Mouse (Mus musculus) kidney, postnatal 0 days (tissue): ENCODE results near the gene Pacrg. TPM values are rescaled to one million over a fixed set of nuclear protein-coding genes. Genes with fewer than 3 reads are reported as not detected.

Experiments used
- ATAC-seq: fragments of 200-750 bp; cut with Nextera tagmentation; replicated peaks from 2 replicates; pipeline ENCODE4 v1.8.0; 2017; ENCODE audit warnings: low read depth, moderate number of reproducible peaks, moderate TSS enrichment, moderate library complexity; ENCODE audit not compliant: low FRiP score
- DNase-seq: peaks from one replicate; pipeline ENCODE4 v3.0.0-alpha.2; 2016; ENCODE audit warnings: low spot score
- H3K27ac ChIP-seq: fragments of 300-500 bp; sonication (generic); 2 replicates; pipeline ENCODE4 v1.5.1; 2014; ENCODE audit warnings: mild to moderate bottlenecking
- H3K27me3 ChIP-seq: fragments of 300-500 bp; sonication (generic); 2 replicates; pipeline ENCODE4 v1.6.1; 2014; ENCODE audit warnings: low read length, mixed read lengths; ENCODE audit not compliant: insufficient read depth
- H3K36me3 ChIP-seq: fragments of 300-500 bp; sonication (generic); 2 replicates; pipeline ENCODE4 v1.6.1; 2014; ENCODE audit warnings: low read length, mixed read lengths; ENCODE audit not compliant: insufficient read depth
- H3K4me1 ChIP-seq: fragments of 300-500 bp; sonication (generic); replicated peaks from 2 replicates; pipeline ENCODE4 v1.6.1; 2014; ENCODE audit warnings: antibody characterized with exemption, low read length, mixed read lengths; ENCODE audit not compliant: insufficient read depth
- H3K4me2 ChIP-seq: fragments of 300-500 bp; sonication (generic); 2 replicates; pipeline ENCODE4 v1.6.1; 2014; ENCODE audit warnings: mild to moderate bottlenecking, low read length, moderate library complexity, mixed read lengths
- H3K4me3 ChIP-seq: fragments of 300-500 bp; sonication (generic); replicated peaks from 2 replicates; pipeline ENCODE4 v1.5.1; 2014; ENCODE audit warnings: low read depth, low read length
- H3K9ac ChIP-seq: fragments of 300-500 bp; sonication (generic); 2 replicates; pipeline ENCODE4 v1.6.1; 2014; ENCODE audit warnings: low read depth, low read length
- H3K9me3 ChIP-seq: fragments of 300-500 bp; sonication (generic); replicated peaks from 2 replicates; pipeline ENCODE4 v1.6.1; 2016; ENCODE audit warnings: low read length, inconsistent platforms, mixed read lengths
- CTCF ChIP-seq: IDR thresholded peaks from 2 replicates; pipeline ENCODE4 v1.5.1; 2016; ENCODE audit warnings: antibody characterized with exemption, low read depth, mild to moderate bottlenecking, moderate library complexity
- WGBS: fragments of 180-500 bp; shearing (Covaris S2); extraction: QIAGEN DNeasy Blood & Tissue Kit; methylation state at CpG from one replicate; pipeline ENCODE4 v1.1.7; 2014; 5-methylcytosine and 5-hydroxymethylcytosine counted together
- polyA plus RNA-seq: library from polyadenylated mRNA; unstranded; fragments of >200 nt; fragmentation: Nextera tagmentation; extraction: Ambion mirVana; gene quantifications from 2 replicates; pipeline ENCODE4 v1.2.1, GENCODE M21; 2015

The Pacrg gene
- polyA plus RNA-seq, 1 experiment from 2014 or later, result 3.1 TPM

DNA sequence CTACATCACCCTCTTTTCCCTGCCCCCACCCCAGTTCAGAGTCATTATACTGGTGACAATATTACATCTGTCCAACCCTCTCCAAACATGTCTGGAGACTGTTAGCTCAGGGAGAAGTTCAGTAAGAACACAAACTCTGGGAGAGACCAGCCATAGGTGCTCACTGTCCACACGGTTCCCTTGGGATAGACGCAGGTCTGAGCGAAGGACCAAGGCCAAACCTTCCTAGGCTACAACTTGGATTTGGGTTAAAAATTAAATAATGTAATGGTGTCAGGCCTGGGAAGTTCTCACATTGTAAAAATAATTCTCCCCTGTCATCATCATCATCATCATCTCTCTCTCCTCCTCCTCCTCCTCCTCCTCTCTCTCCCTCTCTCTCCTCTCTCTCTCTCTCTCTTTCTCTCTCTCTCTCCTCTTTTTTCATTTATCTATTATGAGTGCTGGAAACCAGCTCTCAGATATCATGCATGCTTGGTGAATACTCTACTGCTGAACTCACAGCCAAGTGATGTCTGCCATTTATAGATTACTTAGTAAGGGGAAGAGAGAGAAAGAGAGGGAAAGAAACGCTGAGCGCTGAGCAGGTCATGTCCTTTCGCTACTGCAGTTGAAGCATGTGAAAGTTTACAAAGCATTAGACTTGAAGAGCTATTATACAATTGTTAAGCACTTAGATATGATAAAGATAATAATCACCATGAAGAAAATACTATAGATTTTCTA, 215.2 kb downstream of the Pacrg start:
- H3K27ac ChIP-seq, result no peak overlapping the region
- no peak for ATAC-seq
- 74% methylated on average over 6 of the region's 6 CpGs for WGBS

DNA sequence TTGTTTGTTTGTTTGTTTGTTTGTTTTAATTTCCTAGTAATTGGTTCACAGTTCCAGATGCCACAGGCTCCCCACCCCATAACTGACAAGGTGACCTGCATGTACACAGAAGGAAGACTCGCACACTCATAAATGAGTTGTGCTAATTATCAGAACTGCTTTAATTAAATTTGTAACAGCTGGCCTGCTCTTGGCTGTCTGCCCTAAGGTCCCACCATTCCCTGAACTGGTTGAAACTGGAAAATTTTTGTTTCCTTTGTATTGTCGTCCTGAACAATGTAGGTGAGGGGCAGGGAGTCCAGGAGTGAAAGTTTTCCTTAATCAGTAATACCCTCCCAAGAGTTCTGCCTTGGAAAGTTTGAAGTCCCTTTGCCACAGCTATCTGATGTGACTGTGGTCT, 219.5 kb downstream of the Pacrg start:
- Histone ChIP-seq H3K4me1 (no peaks in the 10 kb centered on the region), H3K36me3 (no peaks in the 10 kb centered on the region), H3K9ac (no peak overlapping the region), H3K27ac (no peak overlapping the region), H3K9me3 (no peaks in the 10 kb centered on the region), H3K4me3 (no peak overlapping the region), H3K27me3 (no peaks in the 10 kb centered on the region), H3K4me2 (no peak overlapping the region)
- TF ChIP-seq CTCF, result no peak
- 55% methylated on average over 2 of the region's 2 CpGs for WGBS
- ATAC-seq (no peak), DNase-seq (no peak)

More for the DNA sequence above, 215.2 kb downstream of the Pacrg start:
- no peak for DNase-seq
- H3K9me3 ChIP-seq, result no peaks in the 10 kb centered on the region
- TF ChIP-seq CTCF, result no peak
- H3K4me3 ChIP-seq, result no peak overlapping the region
- no peak overlapping the region for H3K4me2 ChIP-seq
- H3K27me3 ChIP-seq, result no peaks in the 10 kb centered on the region
- no peaks in the 10 kb centered on the region for H3K36me3 ChIP-seq
- H3K9ac ChIP-seq, result no peak overlapping the region
- H3K4me1 ChIP-seq, result no peaks in the 10 kb centered on the region

DNA sequence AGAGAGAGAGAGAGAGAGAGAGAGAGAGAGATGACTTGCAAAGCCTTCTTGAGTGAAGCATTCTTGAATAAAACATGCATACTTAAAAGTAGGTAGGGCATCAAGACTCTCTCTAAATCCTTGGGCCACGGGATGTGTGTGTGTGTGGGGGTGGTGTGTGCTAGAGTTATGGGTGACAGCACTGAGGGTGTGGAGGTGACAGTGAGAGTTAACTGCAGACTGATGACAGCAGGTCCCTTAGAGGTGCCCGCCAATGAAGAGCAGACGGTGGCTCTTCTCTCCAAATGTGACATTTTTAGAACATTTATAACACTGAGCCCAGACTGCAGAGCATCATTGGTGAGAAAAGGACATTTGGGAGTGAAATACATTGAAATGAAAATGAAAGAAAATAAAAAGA, 220.2 kb downstream of the Pacrg start:
- ATAC-seq (no peak), DNase-seq (no peak)
- WGBS, result 61% methylated on average over 3 of the region's 3 CpGs
- H3K4me1 ChIP-seq, result no peaks in the 10 kb centered on the region
- no peak overlapping the region for H3K9ac ChIP-seq
- no peak overlapping the region for H3K4me3 ChIP-seq
- H3K27me3 ChIP-seq, result no peaks in the 10 kb centered on the region
- H3K27ac ChIP-seq, result no peak overlapping the region
- H3K36me3 ChIP-seq, result no peaks in the 10 kb centered on the region
- no peaks in the 10 kb centered on the region for H3K9me3 ChIP-seq
- H3K4me2 ChIP-seq, result no peak overlapping the region
- TF ChIP-seq CTCF, result no peak

DNA sequence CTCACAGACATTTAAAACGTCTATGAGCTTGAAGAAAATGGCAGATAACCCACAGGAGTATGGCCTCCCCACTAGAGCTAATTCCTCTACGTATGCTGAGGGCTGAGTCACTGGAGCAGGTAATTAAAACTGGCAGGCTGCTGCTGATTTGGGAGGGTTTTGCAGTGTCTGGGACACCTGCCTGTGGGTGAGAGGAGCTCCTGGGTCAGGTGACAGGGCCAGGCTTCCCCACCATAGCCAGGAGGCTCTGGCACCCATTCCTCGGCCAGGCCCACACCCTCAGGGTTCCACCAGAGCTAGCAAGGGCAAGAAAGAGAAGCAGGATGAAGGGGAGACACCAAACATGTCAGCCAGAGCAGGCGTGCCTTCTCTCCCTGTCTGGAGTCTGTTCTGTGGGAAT, 222.5 kb downstream of the Pacrg start:
- Histone ChIP-seq H3K4me2 (no peak overlapping the region), H3K9ac (no peak overlapping the region), H3K4me1 (no peaks in the 10 kb centered on the region), H3K27me3 (no peaks in the 10 kb centered on the region), H3K36me3 (no peaks in the 10 kb centered on the region), H3K4me3 (no peak overlapping the region), H3K9me3 (no peaks in the 10 kb centered on the region), H3K27ac (no peak overlapping the region)
- ATAC-seq, result 0 out of 2 replicates have a peak, but pooled peaks have one; percentile 57
- 34% methylated on average over 4 of the region's 4 CpGs for WGBS
- no peak for TF ChIP-seq CTCF
- no peak for DNase-seq

DNA sequence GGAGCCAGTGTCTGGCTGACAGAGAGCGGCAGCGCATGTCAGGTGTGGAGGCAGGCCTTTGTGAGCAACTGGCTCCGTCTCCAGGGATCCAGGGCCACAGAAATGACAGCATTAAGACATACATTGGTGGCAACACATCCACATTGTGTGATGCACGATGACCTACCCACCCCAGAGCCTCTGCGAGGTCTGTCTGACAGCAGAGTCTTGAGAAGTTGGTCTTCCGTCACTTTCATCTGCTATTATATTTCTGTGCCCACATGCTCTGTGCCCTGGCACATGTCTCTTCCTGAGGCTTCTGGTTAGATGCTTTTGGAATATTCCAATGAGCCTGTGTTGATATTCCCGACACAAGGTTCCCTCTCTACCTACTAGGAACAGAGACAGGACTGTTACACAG, 224.5 kb downstream of the Pacrg start:
- no peak overlapping the region for H3K4me2 ChIP-seq
- H3K9me3 ChIP-seq, result no peaks in the 10 kb centered on the region
- DNase-seq, result no peak
- no peak overlapping the region for H3K4me3 ChIP-seq
- 90% methylated on average over 7 of the region's 7 CpGs for WGBS
- H3K4me1 ChIP-seq, result no peaks in the 10 kb centered on the region
- ATAC-seq, result no peak
- H3K27ac ChIP-seq, result no peak overlapping the region
- no peak overlapping the region for H3K9ac ChIP-seq
- no peak for TF ChIP-seq CTCF
- no peaks in the 10 kb centered on the region for H3K36me3 ChIP-seq
- no peaks in the 10 kb centered on the region for H3K27me3 ChIP-seq

DNA sequence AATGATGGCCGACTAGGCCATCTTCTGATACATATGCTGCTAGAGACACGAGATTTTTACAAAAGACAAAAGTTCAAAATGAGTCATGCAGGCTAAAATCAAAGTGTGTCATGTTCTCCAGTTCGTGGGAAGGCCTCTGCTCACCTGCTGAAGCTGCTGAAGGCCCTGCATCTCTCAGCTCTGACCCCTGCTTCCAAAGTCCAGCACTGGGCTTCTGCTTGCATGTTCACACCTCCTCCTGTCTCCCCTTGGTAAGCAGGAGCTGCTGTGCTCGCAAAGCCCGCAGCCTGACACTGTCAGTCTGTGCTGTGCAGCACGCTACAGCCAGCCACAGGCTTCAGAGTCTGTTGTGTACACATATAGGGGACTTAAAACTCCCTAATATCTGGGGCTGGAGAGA, 225.4 kb downstream of the Pacrg start:
- no peak overlapping the region for H3K27ac ChIP-seq
- DNase-seq (no peak), ATAC-seq (no peak)
- no peaks in the 10 kb centered on the region for H3K27me3 ChIP-seq
- no peak overlapping the region for H3K4me3 ChIP-seq
- no peaks in the 10 kb centered on the region for H3K36me3 ChIP-seq
- no peaks in the 10 kb centered on the region for H3K4me1 ChIP-seq
- no peaks in the 10 kb centered on the region for H3K9me3 ChIP-seq
- WGBS, result 81% methylated on average over 6 of the region's 6 CpGs
- H3K4me2 ChIP-seq, result no peak overlapping the region
- no peak for TF ChIP-seq CTCF
- H3K9ac ChIP-seq, result no peak overlapping the region

DNA sequence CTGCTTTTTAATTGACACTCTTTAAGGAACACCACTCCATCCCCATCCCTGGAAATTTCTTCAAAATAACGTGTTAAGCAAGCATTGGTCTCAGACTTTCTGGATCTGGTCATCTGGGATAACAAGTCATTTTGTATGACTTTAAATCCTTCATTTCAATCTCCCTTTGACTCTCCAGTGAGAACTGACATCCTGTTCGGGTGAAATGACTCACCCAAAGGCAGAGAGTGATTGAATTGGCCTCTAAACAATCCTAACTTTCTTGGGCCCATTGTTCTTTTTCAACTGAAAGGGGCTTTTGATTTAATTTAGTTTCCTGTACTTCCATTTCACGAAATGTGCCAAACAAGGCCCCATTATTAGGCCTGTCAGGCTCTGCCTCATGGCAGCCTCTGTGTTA, 228.5 kb downstream of the Pacrg start:
- H3K9me3 ChIP-seq, result no peaks in the 10 kb centered on the region
- no peak overlapping the region for H3K27ac ChIP-seq
- no peaks in the 10 kb centered on the region for H3K36me3 ChIP-seq
- no peak overlapping the region for H3K9ac ChIP-seq
- ATAC-seq (no peak), DNase-seq (no peak)
- WGBS, result 39% methylated on average over 3 of the region's 3 CpGs
- H3K4me2 ChIP-seq, result no peak overlapping the region
- H3K27me3 ChIP-seq, result no peaks in the 10 kb centered on the region
- TF ChIP-seq CTCF, result no peak
- H3K4me3 ChIP-seq, result no peak overlapping the region
- H3K4me1 ChIP-seq, result no peaks in the 10 kb centered on the region
